Mouse (Mus musculus): ENCODE results near the gene Nr1d1.
"Not testable (repeated sequence)": the region's sequence is repeated elsewhere in the genome, so short reads cannot be mapped to it uniquely, and the experiment has no call there.

The Nr1d1 gene

GRCm38 (mm10) chr11:98750351-98751201 lies 24.6 kb downstream of the Nr1d1 start:
- DNase-seq: peak; percentile 90

DNA sequence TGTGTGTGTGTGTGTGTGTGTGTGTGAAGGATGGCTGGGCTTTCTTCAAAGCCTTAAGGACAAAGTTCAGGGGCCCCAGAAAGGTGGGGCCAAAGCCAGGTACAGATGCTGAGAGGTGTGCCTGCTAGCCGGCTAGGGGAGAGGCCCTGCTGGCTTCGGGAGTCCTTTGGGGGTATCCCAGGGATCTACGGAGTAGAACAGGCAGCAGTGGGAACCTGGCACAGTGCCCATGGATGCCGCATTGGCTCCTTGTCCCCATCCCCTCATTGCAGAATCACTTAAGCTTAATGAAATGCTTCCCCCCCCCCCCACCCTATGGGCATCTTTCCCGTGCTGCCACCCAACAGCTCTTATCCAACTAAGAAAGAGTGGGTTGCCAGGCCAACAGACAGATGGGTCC lies 25.4 kb downstream of the Nr1d1 start:
- DNase-seq: no peak

DNA sequence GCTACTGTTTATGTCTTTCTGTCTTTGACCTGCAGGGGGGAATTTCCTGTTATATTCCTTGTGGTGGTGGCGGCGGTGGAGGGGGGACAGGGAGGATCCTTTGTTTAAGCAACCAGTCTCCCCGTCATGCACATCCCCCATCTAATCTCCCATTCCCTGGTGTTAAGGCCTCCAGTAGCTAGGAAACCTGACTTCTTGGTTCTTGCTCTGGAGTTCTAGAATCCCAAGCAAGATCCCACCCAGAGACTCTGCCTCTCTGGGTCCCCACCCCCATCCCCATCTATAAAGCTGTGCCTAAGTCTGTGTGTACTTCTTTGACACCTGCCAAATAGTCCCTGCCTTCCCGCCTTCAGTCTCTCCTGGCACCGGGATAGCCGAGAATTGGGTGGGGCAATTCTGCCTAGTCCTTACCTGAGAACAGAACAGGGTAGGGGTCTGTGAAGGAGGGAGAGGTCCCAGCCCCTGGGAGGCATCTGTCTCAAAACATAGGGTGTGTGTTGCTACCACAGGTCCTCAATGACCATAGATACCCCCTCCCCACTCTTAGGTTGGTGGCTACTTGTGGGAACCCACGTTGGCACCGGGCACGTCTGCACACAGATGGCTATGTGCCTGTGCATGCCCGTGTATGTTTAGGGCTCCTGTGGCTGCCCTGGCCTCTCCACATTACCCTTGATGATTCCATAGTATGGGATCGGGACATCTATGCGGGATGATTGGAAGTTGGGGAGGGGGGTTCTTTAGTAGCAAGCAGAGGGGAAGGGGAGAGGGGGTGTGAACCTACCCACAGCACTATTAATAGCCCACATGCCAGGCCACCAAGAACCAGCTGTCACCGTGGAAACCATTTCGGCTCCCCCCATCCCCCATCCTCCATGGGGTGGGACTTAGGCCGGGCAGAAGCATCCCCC lies 26.4 kb downstream of the Nr1d1 start:
- no peak for DNase-seq

DNA sequence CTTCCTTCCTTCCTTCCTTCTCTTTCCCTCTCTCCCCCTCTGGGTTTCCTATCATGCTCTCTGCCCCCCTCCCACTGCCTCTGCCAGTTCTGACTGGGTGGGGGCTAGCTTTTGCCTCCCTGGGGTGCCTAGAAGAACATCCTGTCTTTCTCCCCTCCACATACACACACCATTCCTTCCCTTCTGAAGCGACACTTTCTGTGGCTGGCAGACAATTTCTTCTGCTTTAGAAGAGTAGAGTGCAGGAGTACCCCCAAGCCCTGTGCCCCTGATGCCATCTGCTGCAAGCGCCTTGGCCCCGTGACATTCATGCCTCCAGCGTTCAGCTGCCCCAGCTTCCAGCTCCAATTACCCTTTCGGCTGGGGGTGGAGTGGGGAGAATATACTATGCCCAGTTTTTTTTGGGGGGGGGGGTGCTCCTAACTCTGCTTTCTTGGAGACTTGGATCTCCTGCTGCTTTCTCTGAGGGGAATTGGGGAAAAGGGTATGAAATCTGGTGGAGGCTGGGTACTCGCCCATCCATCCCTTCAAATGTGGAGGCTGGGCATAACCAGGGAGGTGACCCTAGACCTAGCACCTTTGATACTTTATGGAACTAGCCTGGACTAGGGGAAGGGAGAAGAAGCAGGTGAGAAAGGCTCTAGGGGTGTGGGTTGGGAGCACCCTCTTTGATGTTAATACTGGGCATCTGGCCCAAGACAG lies 27.2 kb downstream of the Nr1d1 start:
- no peak for DNase-seq

DNA sequence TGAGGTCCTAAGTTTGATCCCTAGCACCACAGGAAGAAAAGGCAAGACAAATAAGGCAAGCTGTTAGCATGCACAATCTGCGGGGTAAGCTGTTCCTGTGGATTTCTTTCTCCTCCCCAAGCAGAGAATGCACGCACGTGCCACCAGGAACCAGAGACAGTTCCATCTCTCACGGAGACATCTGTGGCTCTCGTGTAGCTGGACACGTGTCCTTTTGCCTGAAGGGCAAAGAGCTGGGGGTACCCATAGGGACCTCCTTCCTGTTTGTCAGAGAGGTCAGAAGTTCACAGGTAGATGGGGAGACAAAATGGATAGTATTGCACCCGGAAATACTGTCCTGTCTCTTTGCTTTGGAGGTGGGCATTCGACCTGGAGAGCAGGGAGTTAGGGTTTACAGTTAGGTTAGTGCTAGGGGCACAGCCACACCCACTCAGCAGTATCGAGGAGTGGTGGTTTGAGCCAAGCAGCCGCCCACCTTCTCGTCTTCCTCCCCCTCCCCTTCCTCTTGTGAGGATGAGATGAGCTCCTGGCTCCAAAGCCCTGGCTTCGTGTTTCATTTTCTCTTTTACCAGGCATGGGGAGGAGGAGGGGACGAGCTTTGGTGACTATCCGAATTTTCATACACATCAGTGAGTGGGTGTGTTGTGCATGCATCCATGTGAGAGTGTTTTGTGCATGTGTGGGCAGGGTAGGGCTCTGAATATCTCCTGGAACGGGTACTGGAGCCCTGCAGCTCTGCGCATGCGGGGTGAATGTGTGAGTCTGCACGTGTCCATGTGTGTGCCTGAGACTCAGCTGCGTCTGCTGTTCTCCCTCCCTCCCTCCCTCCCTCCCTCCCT lies 28.1 kb downstream of the Nr1d1 start:
- peak; percentile 90 for DNase-seq

DNA sequence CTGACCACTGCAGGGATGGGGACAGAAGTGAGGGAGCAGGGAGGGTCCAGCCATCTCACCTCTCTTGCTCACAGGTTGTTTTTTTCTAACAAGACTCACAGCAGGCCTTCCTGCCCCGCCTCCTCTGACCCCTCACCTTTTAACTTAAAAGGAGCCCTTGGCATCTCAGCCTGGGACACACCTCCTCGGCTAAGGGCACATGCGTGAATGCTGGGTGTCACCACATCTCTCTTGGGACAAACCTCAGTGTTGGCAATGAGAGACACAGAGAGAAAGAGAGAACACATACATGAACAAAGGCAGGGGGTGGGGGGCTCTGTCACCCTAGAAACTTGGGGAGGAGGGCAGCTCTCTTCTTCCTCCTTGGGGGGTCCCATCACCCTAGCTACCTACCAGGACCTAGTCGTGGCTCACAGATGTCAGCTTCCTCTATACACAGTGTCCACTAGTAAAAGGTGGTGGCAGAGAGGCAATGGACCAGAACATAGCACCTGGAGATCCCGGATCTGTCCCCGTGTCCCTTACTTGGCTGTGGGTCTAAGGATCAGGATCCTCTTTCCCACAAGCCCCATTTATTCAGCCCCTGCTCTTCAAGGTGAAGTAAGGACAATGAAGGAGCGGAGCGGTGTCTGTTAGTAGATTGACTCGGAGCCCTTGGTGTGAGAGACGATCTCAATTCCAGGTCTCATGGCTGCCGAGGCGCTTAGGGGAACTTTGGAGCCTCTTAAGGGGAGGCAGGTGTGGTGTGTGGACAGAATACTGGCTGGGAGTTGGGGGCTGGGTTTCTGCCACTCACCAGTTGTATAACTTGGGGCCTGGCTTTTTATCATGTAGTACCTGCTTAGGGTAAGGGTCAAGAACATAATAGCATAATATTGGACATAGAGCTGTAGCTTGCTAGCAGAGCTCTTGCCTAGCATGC lies 28.9 kb downstream of the Nr1d1 start:
- peak; percentile 50 for DNase-seq

GRCm38 (mm10) chr11:98744456-98745019 lies 30.6 kb downstream of the Nr1d1 start:
- no peak for DNase-seq

DNA sequence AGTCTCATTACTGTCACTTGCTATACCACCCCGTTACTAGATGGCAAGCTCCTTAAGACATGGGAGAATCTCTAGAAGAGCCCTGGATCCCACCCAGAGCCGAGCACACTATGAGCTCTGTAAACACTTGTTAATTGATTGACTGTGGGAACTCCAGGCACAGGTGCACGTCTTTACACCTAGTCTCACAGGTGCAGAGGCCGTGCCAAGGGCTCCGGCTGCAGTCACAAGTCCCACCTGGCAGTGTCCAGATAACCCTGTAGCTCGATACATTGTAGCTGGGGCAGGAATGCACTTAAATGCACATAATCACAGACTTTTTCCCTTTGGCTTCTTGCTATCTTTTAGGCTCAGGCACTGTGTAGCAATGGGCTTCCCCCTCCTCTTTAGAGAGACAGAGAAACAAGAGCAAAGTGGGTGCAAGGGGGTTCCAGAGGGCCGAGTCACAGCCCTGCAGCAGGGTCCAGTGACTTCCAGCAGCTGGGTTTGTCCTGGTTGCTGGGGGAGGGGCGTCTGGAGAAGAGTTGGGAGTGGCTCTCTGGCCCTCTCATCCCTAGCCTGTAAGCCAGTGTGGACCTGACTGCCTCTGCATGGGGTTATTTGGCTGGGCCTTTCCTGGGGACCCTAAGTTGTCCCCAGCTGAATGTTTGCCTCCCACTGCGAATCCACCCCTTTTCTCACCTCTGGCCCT lies 31.3 kb downstream of the Nr1d1 start:
- DNase-seq: peak; percentile 73

DNA sequence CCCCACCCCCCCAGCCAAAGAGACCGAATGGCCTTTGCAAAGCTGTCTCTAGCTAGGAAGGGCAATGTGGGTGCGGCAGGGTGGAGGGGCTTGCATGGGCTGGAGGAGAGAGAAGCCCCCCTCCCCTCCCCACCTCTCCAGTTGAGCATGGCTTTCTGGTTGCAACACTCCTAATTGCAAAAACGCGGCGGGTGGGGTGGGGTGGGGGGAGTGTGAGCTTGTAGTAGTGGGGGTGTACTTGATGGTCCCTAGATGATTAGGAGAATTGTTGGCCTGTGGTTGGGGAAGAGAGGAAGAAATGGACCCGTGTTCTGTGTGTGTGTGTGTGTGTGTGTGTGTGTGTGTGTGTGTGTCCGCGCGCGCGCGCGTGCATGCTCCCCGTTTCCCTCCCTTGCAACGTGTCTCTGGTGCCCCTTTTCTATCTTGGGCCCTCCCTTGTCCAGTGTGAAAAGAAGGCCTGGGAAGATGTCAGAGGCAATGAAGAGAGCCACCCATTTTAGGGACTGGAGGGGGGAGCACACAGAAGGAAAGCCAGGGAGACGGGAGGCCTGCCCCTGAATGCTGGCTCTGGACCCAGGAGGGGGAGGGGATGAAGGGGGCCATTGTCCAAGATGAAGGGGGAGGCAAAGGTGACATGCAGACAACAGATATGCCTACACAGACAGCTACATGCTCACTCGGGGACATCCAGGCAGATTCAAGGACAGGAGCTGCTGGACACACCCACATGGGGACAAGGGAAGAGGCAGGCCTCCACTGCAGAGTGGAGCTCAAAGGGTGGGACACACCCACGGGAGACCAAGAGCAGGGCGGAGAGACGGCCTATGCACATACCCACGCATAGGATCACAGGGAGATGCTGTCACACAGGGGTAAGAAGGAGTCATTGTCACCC lies 32.5 kb downstream of the Nr1d1 start:
- peak; percentile 51 for DNase-seq

- DNase-seq: peak; percentile 78
Measured at GRCm38 (mm10) chr11:98741622-98742396, 33.3 kb downstream of the Nr1d1 start.

DNA sequence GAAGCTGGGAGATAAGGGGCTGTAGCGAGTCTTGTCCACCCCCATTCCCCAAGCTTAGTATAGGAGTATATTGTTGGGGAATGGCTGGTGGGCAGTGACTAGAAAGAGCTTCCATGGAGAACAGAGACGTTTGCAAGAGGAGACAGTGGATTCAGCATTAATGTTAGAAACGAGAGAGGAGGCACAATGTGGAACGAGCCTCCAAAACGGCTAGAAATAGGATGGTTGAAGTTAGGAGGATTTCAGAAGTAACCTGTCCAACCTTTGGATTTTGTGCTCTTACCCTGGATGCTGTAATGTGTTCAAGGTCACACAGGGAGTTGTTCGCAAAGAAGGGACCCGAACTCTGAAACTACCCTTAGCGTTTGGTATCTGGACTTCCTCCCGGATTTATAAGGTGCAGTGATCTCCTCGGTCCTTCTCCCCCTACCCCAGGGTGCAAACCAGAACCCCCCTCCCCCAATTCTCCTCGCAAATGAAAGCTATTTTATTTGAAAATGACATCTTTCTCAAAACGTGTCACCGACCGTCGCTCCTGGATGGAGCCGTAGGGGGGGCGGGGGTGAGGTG lies 34.0 kb downstream of the Nr1d1 start:
- no peak for DNase-seq

GRCm38 (mm10) chr11:98740393-98741050 lies 34.6 kb downstream of the Nr1d1 start, which contains the start of gene Thra:
TSS of gene Thra (plus strand) at chr11:98740638.
- peak; percentile 63 for DNase-seq

- no peak for DNase-seq
Measured at GRCm38 (mm10) chr11:98740026-98740392, 35.1 kb downstream of the Nr1d1 start.

GRCm38 (mm10) chr11:98738925-98739324 lies 36.2 kb downstream of the Nr1d1 start:
- no peak for DNase-seq

DNA sequence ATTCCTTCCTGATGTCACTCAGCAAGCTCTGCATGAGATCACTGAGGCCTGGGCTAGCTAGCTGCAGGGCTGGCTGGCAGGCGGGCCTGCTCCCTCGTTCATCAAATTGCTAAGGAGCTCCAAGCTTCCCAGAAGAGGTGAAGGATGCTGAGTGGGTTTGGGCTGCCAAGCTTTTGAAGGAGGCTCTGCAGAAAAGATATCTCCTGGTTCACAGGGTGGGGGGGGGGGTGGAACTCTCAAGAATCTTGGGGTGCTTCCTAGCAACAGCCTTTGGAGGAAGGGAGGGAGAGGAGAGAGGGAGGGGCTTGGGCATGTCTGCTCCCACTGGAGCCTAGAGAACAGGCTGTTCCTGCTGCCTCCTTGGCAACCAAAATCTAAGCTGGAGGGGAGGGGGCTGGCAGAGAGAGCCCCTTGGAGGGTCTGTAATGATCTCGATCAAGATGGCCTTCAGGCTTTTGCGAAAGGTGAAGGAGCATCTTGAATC lies 36.7 kb downstream of the Nr1d1 start:
- no peak for DNase-seq

DNA sequence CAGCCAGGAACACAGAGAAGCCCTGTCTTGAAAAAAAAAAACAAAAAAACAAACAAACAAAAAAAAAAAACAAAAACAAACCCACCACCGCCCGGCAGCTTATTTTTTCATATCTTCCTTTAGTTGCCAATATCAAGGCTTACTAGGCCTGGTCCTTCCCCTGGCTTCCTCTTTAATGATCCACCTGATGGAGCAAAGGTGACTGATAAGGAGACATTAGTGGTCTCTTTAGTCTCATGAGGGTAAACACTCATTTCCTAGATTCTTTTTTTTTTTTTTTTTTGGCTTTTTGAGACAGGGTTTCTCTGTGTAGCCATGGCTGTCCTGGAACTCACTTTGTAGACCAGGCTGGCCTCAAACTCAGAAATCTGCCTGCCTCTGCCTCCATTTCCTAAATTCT lies 37.9 kb downstream of the Nr1d1 start:
- DNase-seq: not testable (repeated sequence)

- no peak for DNase-seq
Measured at GRCm38 (mm10) chr11:98736176-98736575, 39.0 kb downstream of the Nr1d1 start.

All from kidney, adult 11 months (tissue).